Mouse (Mus musculus): ENCODE data around the gene Piezo1.

The Piezo1 gene

GRCm38 (mm10) chr8:122551265-122552051, at the start of gene Piezo1:
TSS of gene Piezo1 (minus strand) at chr8:122551329.
- in situ Hi-C loops (cut with MboI, MseI), result loop anchor here (10.0 to 25.0 kb wide), 5 partner anchors 964 to 1964 kb away; partner anchors contain the start of genes Fbxo31 (in 1 of the 2), Gins2 (in 1 of the 2) and Map1lc3b (in 1 of the 2)

GRCm38 (mm10) chr8:122600666-122601065, 49.5 kb upstream of the Piezo1 start:
- in situ Hi-C loops (cut with MboI, MseI), result loop anchor here in 1 of 2 experiments (25.0 kb wide), 1 partner anchor 1013 kb away; the partner anchor contains the start of genes Fbxo31 and Map1lc3b

- in situ Hi-C loops (cut with MboI, MseI), result no loop called here
Measured at GRCm38 (mm10) chr8:122596031-122596430, 44.9 kb upstream of the Piezo1 start.

GRCm38 (mm10) chr8:122593783-122594507, 42.8 kb upstream of the Piezo1 start:
- in situ Hi-C loops (cut with MboI, MseI), result no loop called here

GRCm38 (mm10) chr8:122593240-122593639, 42.1 kb upstream of the Piezo1 start:
- in situ Hi-C loops (cut with MboI, MseI), result no loop called here

- in situ Hi-C loops (cut with MboI, MseI), result loop anchor here in 1 of 2 experiments (10.0 kb wide), 1 partner anchor 1388 kb away; no protein-coding TSS in a partner anchor
Measured at GRCm38 (mm10) chr8:122586749-122587148, 35.6 kb upstream of the Piezo1 start.

- in situ Hi-C loops (cut with MboI, MseI), result loop anchor here in 1 of 2 experiments (10.0 kb wide), 1 partner anchor 1389 kb away; no protein-coding TSS in a partner anchor
Measured at GRCm38 (mm10) chr8:122586171-122586570, 35.0 kb upstream of the Piezo1 start.

GRCm38 (mm10) chr8:122585411-122585891, 34.3 kb upstream of the Piezo1 start:
- in situ Hi-C loops (cut with MboI, MseI), result loop anchor here in 1 of 2 experiments (10.0 kb wide), 1 partner anchor 1389 kb away; no protein-coding TSS in a partner anchor

- in situ Hi-C loops (cut with MboI, MseI), result loop anchor here in 1 of 2 experiments (10.0 kb wide), 1 partner anchor 1390 kb away; no protein-coding TSS in a partner anchor
Measured at GRCm38 (mm10) chr8:122584981-122585380, 33.9 kb upstream of the Piezo1 start.

GRCm38 (mm10) chr8:122580926-122581325, 29.8 kb upstream of the Piezo1 start:
- in situ Hi-C loops (cut with MboI, MseI), result loop anchor here in 1 of 2 experiments (10.0 kb wide), 1 partner anchor 1394 kb away; no protein-coding TSS in a partner anchor

- in situ Hi-C loops (cut with MboI, MseI), result no loop called here
Measured at GRCm38 (mm10) chr8:122579196-122579595, 28.1 kb upstream of the Piezo1 start.

- in situ Hi-C loops (cut with MboI, MseI), result no loop called here
Measured at GRCm38 (mm10) chr8:122577116-122577515, 26.0 kb upstream of the Piezo1 start.

- in situ Hi-C loops (cut with MboI, MseI), result no loop called here
Measured at GRCm38 (mm10) chr8:122576648-122577022, 25.5 kb upstream of the Piezo1 start, which contains the start of gene Aprt. TSS of gene Aprt (minus strand) at chr8:122576909.

- in situ Hi-C loops (cut with MboI, MseI), result no loop called here
Measured at GRCm38 (mm10) chr8:122575735-122576647, 24.9 kb upstream of the Piezo1 start.

GRCm38 (mm10) chr8:122575286-122575685, 24.2 kb upstream of the Piezo1 start:
- in situ Hi-C loops (cut with MboI, MseI), result no loop called here

- in situ Hi-C loops (cut with MboI, MseI), result loop anchor here (25.0 kb wide), 4 partner anchors 987 to 1987 kb away; partner anchors contain the start of genes Fbxo31 (in 1 of the 2), Gins2 (in 1 of the 2) and Map1lc3b (in 1 of the 2)
Measured at GRCm38 (mm10) chr8:122574667-122575251, 23.6 kb upstream of the Piezo1 start.

GRCm38 (mm10) chr8:122574264-122574663, 23.1 kb upstream of the Piezo1 start:
- in situ Hi-C loops (cut with MboI, MseI), result loop anchor here (25.0 kb wide), 4 partner anchors 987 to 1987 kb away; partner anchors contain the start of genes Fbxo31 (in 1 of the 2), Gins2 (in 1 of the 2) and Map1lc3b (in 1 of the 2)

GRCm38 (mm10) chr8:122573577-122573976, 22.4 kb upstream of the Piezo1 start:
- in situ Hi-C loops (cut with MboI, MseI), result loop anchor here (25.0 kb wide), 4 partner anchors 986 to 1986 kb away; partner anchors contain the start of genes Fbxo31 (in 1 of the 2), Gins2 (in 1 of the 2) and Map1lc3b (in 1 of the 2)

GRCm38 (mm10) chr8:122573176-122573575, 22.0 kb upstream of the Piezo1 start:
- in situ Hi-C loops (cut with MboI, MseI), result loop anchor here (25.0 kb wide), 4 partner anchors 986 to 1986 kb away; partner anchors contain the start of genes Fbxo31 (in 1 of the 2), Gins2 (in 1 of the 2) and Map1lc3b (in 1 of the 2)
